ENCODE assay signal across 18 mouse cellular contexts in the genomic region with DNA sequence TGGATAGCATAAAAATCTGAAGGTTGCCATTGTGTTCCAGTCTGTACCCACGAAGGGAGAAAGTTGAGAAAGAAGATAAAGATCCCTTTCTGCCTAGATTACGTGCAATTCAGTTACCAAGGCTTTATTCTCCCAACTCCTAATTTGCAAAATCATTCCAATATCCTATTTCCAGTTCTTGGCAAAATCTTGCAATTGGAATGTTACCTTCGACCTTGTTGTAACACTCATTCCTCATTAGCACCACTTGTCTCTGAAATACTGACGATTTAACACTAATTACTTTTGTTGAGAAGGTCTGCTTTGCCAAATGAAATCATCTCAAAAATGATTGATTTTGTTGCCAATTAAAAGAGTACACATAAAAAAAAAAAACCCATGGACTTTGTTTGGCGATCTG. TPM values are rescaled to one million over a fixed set of nuclear protein-coding genes. Genes with fewer than 3 reads are reported as not detected.
"Had no signal": no experiment of that assay in that cellular context is flagged by ENCODE, and none has a peak within 500 bp of the region (broad histone marks: within the 10 kb centered on the region; RNA-seq: fewer than 3 reads in every experiment).

No protein-coding gene starts in this region.

- H3K27ac ChIP-seq: neural tube, embryonic 12.5 days; neural tube, embryonic 13.5 days; neural tube, embryonic 15.5 days; stomach, embryonic 15.5 days; stomach, postnatal 0 days had no signal

- H3K9ac ChIP-seq: neural tube, embryonic 12.5 days; neural tube, embryonic 13.5 days; neural tube, embryonic 15.5 days; stomach, embryonic 15.5 days had no signal

- DNase-seq: retina, postnatal 1 day; right cerebral cortex, adult 18-20 months; right cerebral cortex, postnatal 14 days; right cerebral cortex, postnatal 25 days; right cerebral cortex, postnatal 4 days; spleen, adult 18-20 months; thymus, adult 18-20 months; thymus, adult 2 months; thymus, postnatal 14 days; thymus, postnatal 25 days; thymus, postnatal 36 days; thymus, postnatal 4 days had no signal

- H3K9me3 ChIP-seq: neural tube, embryonic 12.5 days; neural tube, embryonic 13.5 days; neural tube, embryonic 15.5 days; stomach, embryonic 15.5 days had no signal

- H3K27me3 ChIP-seq: neural tube, embryonic 12.5 days; neural tube, embryonic 13.5 days; neural tube, embryonic 15.5 days; stomach, embryonic 15.5 days had no signal

- H3K4me2 ChIP-seq: neural tube, embryonic 12.5 days; neural tube, embryonic 13.5 days; neural tube, embryonic 15.5 days; stomach, embryonic 15.5 days had no signal

- H3K4me1 ChIP-seq: neural tube, embryonic 12.5 days; neural tube, embryonic 13.5 days; neural tube, embryonic 15.5 days; stomach, embryonic 15.5 days had no signal

- H3K36me3 ChIP-seq: neural tube, embryonic 12.5 days; neural tube, embryonic 13.5 days; neural tube, embryonic 15.5 days; stomach, embryonic 15.5 days had no signal

- H3K4me3 ChIP-seq: neural tube, embryonic 12.5 days; neural tube, embryonic 13.5 days; neural tube, embryonic 15.5 days; stomach, embryonic 15.5 days had no signal

RNA-seq across cellular contexts. Expression of a gene that starts 19.4 kb away (rescaled TPM):
- polyA plus RNA-seq: neural tube, embryonic 12.5 days; neural tube, embryonic 13.5 days; neural tube, embryonic 14.5 days had no signal
